Mouse (Mus musculus) lung, postnatal 0 days (tissue): ENCODE data around the gene Pou6f1.

Experiments used
- CTCF ChIP-seq: IDR thresholded peaks from 2 replicates; pipeline ENCODE4 v1.5.1; 2016; ENCODE audit warnings: antibody characterized with exemption, mild to moderate bottlenecking
- EP300 ChIP-seq: IDR thresholded peaks from 2 replicates; pipeline ENCODE4 v1.6.1; 2016; ENCODE audit warnings: antibody characterized with exemption, mild to moderate bottlenecking, control low read depth

GRCm38 (mm10) chr15:100646161-100646560, 46.4 kb upstream of the Pou6f1 start:
- TF ChIP-seq EP300 (no peak), CTCF (no peak)
